Mouse (Mus musculus) induced T-regulatory cell, adult 2 months (primary cell): ENCODE data around the gene Pitpna.
A peak's percentile ranks its signal among the peaks of the same experiment; 100 is the strongest.

Experiments
- DNase-seq: peaks from one replicate; pipeline ENCODE4 v3.0.0-alpha.2; 2012; ENCODE audit warnings: low read depth

Pitpna gene

GRCm38 (mm10) chr11:75563851-75564548 is 23.9 kb upstream of the Pitpna start:
- no peak for DNase-seq

DNA sequence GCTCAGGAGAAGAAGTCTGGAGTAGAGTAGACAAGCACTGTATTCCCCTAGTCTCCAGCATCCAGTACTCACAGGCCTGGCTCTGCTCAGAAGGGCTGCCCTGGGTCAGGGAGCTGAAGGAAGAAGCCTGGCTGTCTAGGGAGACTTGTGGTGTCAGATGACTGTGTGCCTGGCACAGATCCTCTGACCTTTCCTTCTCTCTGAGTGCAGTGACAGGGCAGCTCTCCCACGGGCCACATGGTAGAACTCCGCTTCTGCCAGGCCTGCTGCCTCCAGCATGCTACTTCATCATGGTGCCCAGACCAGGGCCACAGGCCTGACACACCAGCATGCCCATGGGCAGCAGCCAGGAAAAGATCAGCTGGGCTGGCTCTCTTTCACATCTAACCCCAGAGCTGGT is 22.0 kb upstream of the Pitpna start:
- no peak for DNase-seq

DNA sequence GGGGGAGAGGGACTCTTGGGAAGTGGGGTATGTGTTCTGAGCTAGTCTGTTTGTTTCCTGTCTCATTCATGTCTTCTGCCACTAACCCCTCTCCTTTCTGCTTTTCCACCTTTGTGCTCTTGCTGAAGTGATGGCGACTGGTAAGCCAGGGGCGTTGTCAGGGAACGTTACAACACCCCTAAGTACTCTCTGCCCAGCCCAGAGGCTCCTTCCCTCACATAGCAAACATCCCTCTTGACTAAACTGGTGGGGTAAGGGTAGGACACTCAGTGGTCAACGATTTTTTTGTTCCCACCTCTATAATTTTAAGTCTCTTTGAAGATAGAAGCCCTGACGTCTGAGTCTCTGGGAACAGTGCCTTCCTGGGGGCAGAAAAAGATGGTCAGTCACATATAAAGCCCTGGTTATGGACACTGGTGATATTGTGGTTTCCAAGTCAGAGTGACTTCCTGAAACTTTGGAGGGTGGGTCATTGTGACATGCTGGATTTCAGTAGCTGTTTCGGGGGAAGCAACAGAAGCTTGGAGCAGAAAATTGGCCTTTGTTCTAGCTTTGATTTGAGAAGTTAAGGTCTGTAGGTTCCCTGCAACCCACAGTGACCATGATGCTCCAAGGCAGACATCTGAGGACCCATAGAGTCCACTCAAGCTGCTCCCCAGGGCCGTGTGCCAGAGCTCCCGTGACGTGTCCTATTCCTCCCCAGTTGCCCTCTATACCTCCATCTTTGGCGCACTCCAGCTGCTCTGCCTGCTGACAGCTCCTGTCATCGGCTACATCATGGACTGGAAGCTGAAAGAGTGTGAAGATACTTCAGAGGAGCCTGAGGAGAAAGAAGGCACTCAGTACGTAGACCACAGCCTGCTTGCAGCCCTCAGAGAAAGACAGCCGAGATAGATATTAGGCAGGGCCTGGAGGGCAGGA is 21.4 kb upstream of the Pitpna start:
- no peak for DNase-seq

- DNase-seq, result no peak
Observed at GRCm38 (mm10) chr11:75567346-75568114, 20.4 kb upstream of the Pitpna start.

GRCm38 (mm10) chr11:75568115-75568511 is 19.8 kb upstream of the Pitpna start:
- DNase-seq, result no peak

GRCm38 (mm10) chr11:75568962-75569361 is 18.9 kb upstream of the Pitpna start:
- no peak for DNase-seq

DNA sequence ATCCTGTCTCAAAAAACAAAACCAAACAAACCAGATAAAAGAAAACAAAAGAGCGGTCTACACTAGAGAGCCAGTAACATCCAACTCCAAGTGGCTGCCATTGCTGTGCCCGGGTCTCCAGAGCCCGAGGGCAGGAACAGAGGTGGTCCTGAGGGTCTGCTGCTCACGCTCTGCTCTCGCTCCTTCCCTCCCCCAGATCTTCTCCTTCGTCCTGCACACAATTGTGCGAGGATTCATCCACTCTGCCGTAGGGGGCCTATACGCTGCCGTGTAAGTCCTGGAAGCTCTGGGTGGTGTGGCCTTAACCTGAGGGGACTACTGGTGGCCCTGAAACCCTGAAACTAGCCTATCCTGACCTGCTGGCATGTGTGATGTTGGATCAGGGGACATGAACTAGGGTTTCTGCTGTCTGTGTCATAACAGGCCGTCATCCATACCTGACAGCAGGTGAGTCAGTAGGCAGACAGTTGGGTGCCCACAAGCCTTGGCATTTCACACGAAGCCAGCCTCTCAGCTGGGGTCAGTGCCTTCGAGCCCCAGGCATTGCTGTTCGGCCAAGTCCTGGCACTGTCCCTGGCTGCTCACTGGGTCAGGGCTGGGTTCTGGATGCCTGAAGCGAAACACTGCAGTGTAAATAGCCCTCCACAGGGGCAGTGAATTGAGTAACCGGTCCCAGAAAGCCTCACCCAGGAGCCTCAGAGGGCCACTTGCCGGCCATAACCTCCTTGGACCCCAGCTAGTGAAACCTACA is 17.3 kb upstream of the Pitpna start:
- no peak for DNase-seq

DNA sequence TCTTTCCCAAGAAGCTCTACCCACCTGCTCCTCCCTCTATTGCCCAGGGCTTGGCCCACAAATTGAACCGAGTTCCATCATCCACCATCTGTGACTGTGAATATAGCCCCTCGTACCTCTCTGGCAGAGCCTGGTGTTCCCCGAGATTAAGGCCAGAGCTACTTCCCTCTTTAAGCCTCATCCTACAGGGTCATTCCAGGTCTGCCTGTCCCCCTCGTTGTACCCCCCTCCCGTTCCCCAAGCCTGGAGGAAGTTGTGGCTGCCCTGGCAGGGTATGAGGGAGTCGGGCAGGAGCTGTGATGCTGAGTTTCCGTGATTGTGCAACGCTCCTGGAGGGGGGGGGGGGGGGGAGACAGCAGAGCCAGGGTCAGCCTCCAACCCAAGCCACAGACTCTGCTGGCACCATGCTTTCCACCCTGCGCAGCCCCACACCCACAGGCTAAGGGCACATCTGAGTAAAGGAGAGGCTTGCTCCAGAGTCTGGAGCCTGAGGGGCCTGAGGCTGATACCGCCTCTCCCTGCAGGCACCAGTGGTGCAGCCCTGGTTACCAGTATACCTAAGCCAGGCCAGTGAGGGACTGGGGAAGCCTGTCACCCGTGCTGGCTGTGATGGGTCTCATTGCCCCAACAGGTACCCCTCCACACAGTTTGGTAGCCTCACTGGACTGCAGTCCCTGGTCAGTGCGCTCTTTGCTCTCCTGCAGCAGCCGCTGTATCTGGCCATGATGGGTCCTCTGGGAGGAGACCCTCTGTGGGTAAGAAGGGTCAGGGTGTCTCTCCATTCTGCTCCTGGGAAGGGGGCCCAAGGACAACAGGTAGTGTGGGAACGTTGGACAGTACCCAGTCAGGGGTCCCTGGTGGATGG is 16.5 kb upstream of the Pitpna start:
- no peak for DNase-seq

DNA sequence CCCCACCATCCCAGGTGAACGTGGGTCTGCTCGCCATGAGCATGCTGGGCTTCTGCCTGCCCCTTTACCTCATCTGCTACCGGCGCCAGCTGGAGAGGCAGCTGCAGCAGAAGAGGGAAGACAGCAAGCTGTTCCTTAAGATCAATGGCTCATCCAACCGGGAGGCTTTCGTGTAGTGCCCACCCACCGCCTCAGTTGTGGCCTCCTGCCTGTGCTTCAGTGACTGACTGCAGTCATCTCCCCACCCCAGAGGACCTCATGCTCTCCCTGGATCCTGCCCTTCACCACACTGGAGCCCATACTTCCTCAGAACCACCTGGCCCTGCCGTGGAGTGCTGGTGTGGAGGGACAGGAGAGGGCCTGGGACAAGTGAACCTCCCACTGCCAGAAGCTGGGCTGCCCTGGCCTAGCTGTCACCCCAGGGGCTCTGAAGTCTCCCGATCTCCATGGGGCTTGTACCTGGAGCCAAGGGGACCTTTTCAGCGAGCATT is 15.6 kb upstream of the Pitpna start:
- no peak for DNase-seq

GRCm38 (mm10) chr11:75572854-75573650 is 14.8 kb upstream of the Pitpna start:
- peak; percentile 96 for DNase-seq

DNA sequence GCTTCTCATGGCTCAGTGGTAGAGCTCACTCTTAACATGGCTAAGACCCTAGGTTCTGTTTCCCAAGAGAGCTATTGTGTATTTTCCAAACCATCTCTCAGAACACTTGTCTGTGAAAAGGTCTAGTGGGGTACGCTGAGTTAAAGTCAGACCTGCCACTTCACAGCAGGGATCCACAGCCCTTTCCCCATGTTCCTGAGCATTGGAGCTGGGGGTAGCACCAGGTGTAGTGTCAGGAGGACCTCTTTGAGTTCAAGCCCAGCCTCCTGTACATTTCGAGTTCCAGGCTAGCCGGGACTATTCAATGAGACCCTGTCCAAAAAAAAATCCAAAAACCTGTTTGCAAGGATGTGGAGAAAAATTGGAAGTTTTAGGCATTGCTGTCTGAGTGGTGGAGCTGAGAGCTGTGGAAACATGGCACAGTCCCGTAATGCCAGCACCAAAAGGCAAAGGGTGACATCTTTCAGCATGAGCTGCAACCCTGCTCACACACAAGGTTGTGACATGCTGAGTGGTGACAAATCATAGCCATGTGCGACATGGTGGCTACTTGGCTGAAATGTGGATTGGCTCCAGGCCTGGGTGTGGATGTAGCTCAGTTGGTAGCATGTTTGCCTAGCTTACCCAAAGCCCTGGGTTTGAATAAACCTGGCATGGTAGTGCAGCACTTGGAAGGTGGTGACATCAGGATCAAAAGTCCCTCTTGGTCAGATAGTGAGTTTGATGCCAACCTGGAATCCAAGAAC is 13.3 kb upstream of the Pitpna start:
- no peak for DNase-seq

DNA sequence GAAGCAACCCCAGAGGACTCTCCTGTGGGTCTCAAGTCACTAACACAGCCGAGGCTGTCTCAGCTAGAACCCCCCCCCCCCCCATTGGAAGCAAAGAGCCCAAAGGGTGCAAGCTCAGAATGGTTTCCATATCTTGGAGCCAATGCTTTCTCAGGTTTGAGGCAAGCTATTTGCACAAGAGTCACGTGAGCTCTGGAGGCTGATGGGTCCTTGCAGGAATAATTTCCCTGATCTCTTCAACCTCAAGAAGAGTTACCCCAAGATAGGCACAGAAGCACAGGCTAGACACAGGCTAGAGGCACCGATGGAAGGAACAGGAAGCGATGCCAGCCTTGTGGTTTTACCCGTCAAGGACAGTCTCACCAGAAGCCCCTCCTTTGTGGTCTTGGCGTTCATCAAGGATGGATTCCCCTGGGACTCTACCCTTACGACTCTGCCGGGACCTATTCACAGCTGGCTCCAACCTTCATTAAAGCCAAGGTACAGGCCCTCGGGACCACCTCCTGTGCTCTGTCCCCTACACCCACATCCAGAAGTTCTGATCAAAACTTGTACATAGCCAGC is 12.3 kb upstream of the Pitpna start:
- DNase-seq, result no peak

DNA sequence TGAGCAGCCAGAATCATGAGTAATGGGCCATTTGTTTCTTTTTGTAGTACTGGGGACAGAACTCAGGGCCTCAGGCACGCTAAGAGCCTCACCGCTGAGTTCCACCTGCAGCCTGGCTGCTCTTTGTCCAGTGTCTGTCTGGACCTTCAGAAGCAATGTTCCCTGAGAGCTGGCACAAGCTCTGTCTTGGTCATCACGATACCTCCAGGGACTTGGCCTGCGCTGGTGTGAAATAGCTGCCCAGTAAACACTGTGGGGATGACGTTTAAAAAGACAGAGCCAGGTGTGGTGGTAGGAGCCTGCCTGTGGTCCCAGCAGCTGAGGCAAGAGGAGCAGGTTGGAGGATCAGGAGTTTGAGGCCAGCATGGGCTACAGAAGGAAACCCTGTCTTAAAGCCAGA is 9.3 kb upstream of the Pitpna start:
- no peak for DNase-seq

- no peak for DNase-seq
Observed at GRCm38 (mm10) chr11:75581495-75582149, 6.3 kb upstream of the Pitpna start.

GRCm38 (mm10) chr11:75583521-75583920 is 4.4 kb upstream of the Pitpna start:
- no peak for DNase-seq

DNA sequence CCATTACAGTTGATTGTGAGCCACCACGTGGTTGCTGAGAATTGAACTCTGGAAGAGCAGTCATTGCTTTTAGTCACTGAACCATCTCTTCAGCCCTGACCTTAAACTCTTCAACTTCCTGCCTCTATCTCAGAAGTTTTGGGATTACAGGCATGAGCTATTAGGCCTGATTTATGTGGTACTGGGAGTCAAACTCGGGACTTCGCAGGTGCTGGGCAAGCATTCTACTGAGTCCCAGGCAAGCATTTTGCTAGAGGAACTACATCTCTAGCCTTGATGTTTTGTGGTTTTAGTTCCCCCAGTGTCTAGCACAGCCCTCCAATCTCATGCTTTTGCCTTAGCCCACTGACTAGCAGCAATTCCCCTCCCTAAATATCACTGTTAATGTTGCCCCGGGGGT is 2.8 kb upstream of the Pitpna start:
- no peak for DNase-seq

GRCm38 (mm10) chr11:75585978-75586377 is 1.9 kb upstream of the Pitpna start:
- no peak for DNase-seq

GRCm38 (mm10) chr11:75586963-75587362 is 934 bp upstream of the Pitpna start:
- no peak for DNase-seq
